Mouse (Mus musculus) bone marrow, adult 2 months (tissue): ENCODE data around the gene Aldh6a1.

Experiments
- CTCF ChIP-seq: fragments of 200-500 bp; IDR thresholded peaks from 2 replicates; pipeline ENCODE4 v1.5.1; 2011; ENCODE audit warnings: low read length, control low read depth; ENCODE audit not compliant: control insufficient read depth, insufficient read depth
- POLR2A ChIP-seq: fragments of 200-500 bp; IDR thresholded peaks from 2 replicates; pipeline ENCODE4 v1.6.1; 2011; ENCODE audit warnings: low read depth, mild to moderate bottlenecking, control low read depth, low read length, borderline replicate concordance; ENCODE audit not compliant: control insufficient read depth

GRCm38 (mm10) chr12:84385408-84385807 is 65.4 kb downstream of the Aldh6a1 start:
- TF ChIP-seq CTCF (no peak), POLR2A (no peak)
